Mouse (Mus musculus): ENCODE data around the gene Gm6676. TPM values are rescaled to one million over a fixed set of nuclear protein-coding genes. Genes with fewer than 3 reads are reported as not detected.
A peak's percentile ranks its signal among the peaks of the same experiment; 100 is the strongest.
"Not testable (repeated sequence)": the region's sequence is repeated elsewhere in the genome, so short reads cannot be mapped to it uniquely, and the experiment has no call there.

Gene Gm6676
- not detected for total RNA-seq (2021)
- long read RNA-seq, experiment 1, result 0 reads
- long read RNA-seq, experiment 2, result 0 reads

GRCm38 (mm10) chr14:7125312-7125711, at the start of gene Gm6676:
Gene Gm6676, minus strand, starts transcription at chr14:7125412.
- not testable (repeated sequence) for DNase-seq

- DNase-seq, result not testable (repeated sequence)
These were observed 49.3 kb upstream of the Gm6676 start, which contains the start of gene Gm3512 for GRCm38 (mm10) chr14:7174483-7174971. Gene Gm3512, minus strand, starts transcription at chr14:7174533.

- peak; percentile 2 for DNase-seq
These were observed 19.9 kb downstream of the Gm6676 start for GRCm38 (mm10) chr14:7105124-7105802.

GRCm38 (mm10) chr14:7100521-7100920, 24.7 kb downstream of the Gm6676 start, which contains the start of gene Gm3696:
Gene Gm3696, minus strand, starts transcription at chr14:7100621.
- DNase-seq, result not testable (repeated sequence)

Other genes starting within 250 kb of the Gm6676 start
- gene Gm3667, start 235.4 kb downstream of the Gm6676 start, total RNA-seq (2021), result under 1 TPM; 0.33 to 0.54 TPM
- gene Gm6356, start 151.6 kb downstream of the Gm6676 start, total RNA-seq (2021), result not detected
- under 1 TPM; 0.30 to 0.42 TPM for gene Gm10406, start 98.0 kb downstream of the Gm6676 start, total RNA-seq (2021)
- not detected for gene Gm3685, start 80.4 kb downstream of the Gm6676 start, total RNA-seq (2021)
- under 1 TPM; 0.27 to 0.42 TPM for gene Gm3696, start 24.8 kb downstream of the Gm6676 start, total RNA-seq (2021)
- gene Gm3512, start 49.1 kb upstream of the Gm6676 start, total RNA-seq (2021), result under 1 TPM; 0.45 to 0.76 TPM
- gene Gm16434, start 69.1 kb upstream of the Gm6676 start, total RNA-seq (2021), result not detected
- gene Gm3727, start 139.3 kb upstream of the Gm6676 start, total RNA-seq (2021), result not detected
- gene Gm3739, start 189.6 kb upstream of the Gm6676 start, total RNA-seq (2021), result under 1 TPM; 0.39 to 0.55 TPM
- not detected for gene Gm5797, start 207.0 kb upstream of the Gm6676 start, total RNA-seq (2021)
- gene Gm8374, start 239.7 kb upstream of the Gm6676 start, total RNA-seq (2021), result not detected